In the genomic region with DNA sequence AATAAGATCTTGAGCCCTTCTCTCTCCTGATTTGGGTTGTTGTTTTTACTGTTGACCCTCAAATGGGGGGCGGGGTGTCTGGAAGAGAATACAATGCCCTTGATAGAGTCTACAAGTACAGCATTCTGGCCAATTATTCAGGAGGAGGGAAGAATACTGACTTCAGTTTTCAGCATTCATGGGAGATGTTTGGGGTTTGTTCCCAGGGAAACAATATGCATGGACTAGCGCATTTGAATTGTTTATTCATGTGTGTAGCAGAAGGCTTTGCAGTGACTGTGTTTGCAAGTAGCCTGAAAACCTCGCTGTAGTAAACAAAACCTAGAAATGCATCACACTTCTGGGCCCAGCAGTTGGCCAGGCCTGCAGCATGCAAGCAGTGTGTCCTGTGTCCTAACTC, we compare ENCODE assay signal across 9 mouse cellular contexts. TPM values are rescaled to one million over a fixed set of nuclear protein-coding genes. Genes with fewer than 3 reads are reported as not detected.
A peak's percentile ranks its signal among the peaks of the same experiment; 100 is the strongest.
DNase-seq lines count a peak whose midpoint lies in the region; ATAC-seq and TF ChIP-seq lines count a peak whose summit lies in the region.
"Had no signal": no experiment of that assay in that cellular context is flagged by ENCODE, and none has a peak within 500 bp of the region (broad histone marks: within the 10 kb centered on the region; RNA-seq: fewer than 3 reads in every experiment).

No protein-coding gene starts in this region.

- H3K4me3 ChIP-seq in embryonic facial prominence, embryonic 11.5 days (ENCODE audit: low read depth, low read length), result no peak overlapping the region
- no peak overlapping the region for H3K4me3 ChIP-seq in embryonic facial prominence, embryonic 10.5 days
- no peak overlapping the region for H3K4me3 ChIP-seq in lung, embryonic 14.5 days (ENCODE audit: low read depth, low read length)
- H3K4me3 ChIP-seq in hindbrain, embryonic 14.5 days (replicated peaks; ENCODE audit: low read length), result no peak overlapping the region
- H3K4me3 ChIP-seq in olfactory bulb, adult 2 months (ENCODE audit: insufficient read depth, low read depth, low read length), result no peak overlapping the region

- no peaks in the 10 kb centered on the region for H3K36me3 ChIP-seq in embryonic facial prominence, embryonic 11.5 days (replicated peaks; ENCODE audit: control insufficient read depth, insufficient read depth, low read depth, low read length)
- peaks cover 19% of the 10 kb centered on the region for H3K36me3 ChIP-seq in embryonic facial prominence, embryonic 10.5 days (replicated peaks)
- 0 out of 2 replicates have a peak, but pooled peaks cover 2% of the 10 kb centered on the region for H3K36me3 ChIP-seq in lung, embryonic 14.5 days (ENCODE audit: insufficient read depth)
- no peaks in the 10 kb centered on the region; the same call in 1 of the 2 replicates for H3K36me3 ChIP-seq in hindbrain, embryonic 14.5 days (replicated peaks; ENCODE audit: control insufficient read depth, insufficient read depth)

- no peak overlapping the region for H3K9ac ChIP-seq in embryonic facial prominence, embryonic 11.5 days (replicated peaks; ENCODE audit: low read length)
- H3K9ac ChIP-seq in lung, embryonic 14.5 days, result no peak overlapping the region
- H3K9ac ChIP-seq in hindbrain, embryonic 14.5 days, result no peak overlapping the region

- TF ChIP-seq CTCF in lung, embryonic 14.5 days (IDR thresholded peaks at IDR 0.05; ENCODE audit: low read depth), result no peak
- no peak for TF ChIP-seq CTCF in olfactory bulb, adult 2 months (IDR thresholded peaks at IDR 0.05; ENCODE audit: insufficient read depth, low read depth, low read length)

- no peak overlapping the region for H3K4me2 ChIP-seq in embryonic facial prominence, embryonic 11.5 days (ENCODE audit: low read depth, low read length)
- no peak overlapping the region for H3K4me2 ChIP-seq in lung, embryonic 14.5 days
- H3K4me2 ChIP-seq in hindbrain, embryonic 14.5 days (replicated peaks), result no peak overlapping the region

- DNase-seq in embryonic facial prominence, embryonic 11.5 days (ENCODE audit: low spot score), result no peak
- DNase-seq in embryonic facial prominence, embryonic 10.5 days (ENCODE audit: low spot score), result no peak
- DNase-seq in lung, embryonic 14.5 days, result no peak
- DNase-seq in lung, postnatal 36 days, result no peak
- DNase-seq in hindbrain, embryonic 14.5 days (ENCODE audit: low spot score), result no peak
- no peak for DNase-seq in adrenal gland, postnatal 10 days
- no peak for DNase-seq in left cerebral cortex, postnatal 36 days (ENCODE audit: low spot score in 2 of 2)
- DNase-seq: cerebellum, adult 11-12 months had no signal

- no peaks in the 10 kb centered on the region; the same call in 1 of the 2 replicates for H3K4me1 ChIP-seq in embryonic facial prominence, embryonic 11.5 days (ENCODE audit: control insufficient read depth, insufficient read depth, low read length)
- H3K4me1 ChIP-seq in embryonic facial prominence, embryonic 10.5 days, result peaks cover 60% of the 10 kb centered on the region
- peaks cover 30% of the 10 kb centered on the region for H3K4me1 ChIP-seq in lung, embryonic 14.5 days (ENCODE audit: insufficient read depth)
- H3K4me1 ChIP-seq in hindbrain, embryonic 14.5 days (replicated peaks; ENCODE audit: control insufficient read depth, insufficient read depth, low read length), result peaks cover 33% of the 10 kb centered on the region
- peaks cover 26% of the 10 kb centered on the region for H3K4me1 ChIP-seq in olfactory bulb, adult 2 months (ENCODE audit: control insufficient read depth, insufficient read depth, low read length)

- 82% methylated on average over 3 of the region's 3 CpGs for WGBS in embryonic facial prominence, embryonic 11.5 days
- WGBS in embryonic facial prominence, embryonic 10.5 days, result 80% methylated on average over 3 of the region's 3 CpGs
- WGBS in lung, embryonic 14.5 days, result 78% methylated on average over 3 of the region's 3 CpGs
- WGBS in hindbrain, embryonic 14.5 days, result 35% methylated on average over 3 of the region's 3 CpGs
- 31% methylated on average over 3 of the region's 3 CpGs for WGBS in olfactory bulb, adult 2 months

- H3K27me3 ChIP-seq in embryonic facial prominence, embryonic 11.5 days (ENCODE audit: control insufficient read depth, insufficient read depth, low read length), result no peaks in the 10 kb centered on the region
- H3K27me3 ChIP-seq in embryonic facial prominence, embryonic 10.5 days (replicated peaks; ENCODE audit: low read depth, poor library complexity, severe bottlenecking), result no peaks in the 10 kb centered on the region
- H3K27me3 ChIP-seq in lung, embryonic 14.5 days (ENCODE audit: insufficient read depth, low read length), result no peaks in the 10 kb centered on the region
- H3K27me3 ChIP-seq in hindbrain, embryonic 14.5 days (ENCODE audit: control insufficient read depth, insufficient read depth, low read length), result no peaks in the 10 kb centered on the region

- intact Hi-C loops in left cerebral cortex, postnatal 36 days (cut with DNase I), result no loop called here

- no peak for ATAC-seq in embryonic facial prominence, embryonic 11.5 days (replicated peaks; ENCODE audit: insufficient number of reproducible peaks, low FRiP score, low TSS enrichment, low read depth)
- ATAC-seq in lung, embryonic 14.5 days (ENCODE audit: insufficient read depth), result no peak
- peak; percentile 51; the same call in 1 of the 2 replicates for ATAC-seq in hindbrain, embryonic 14.5 days (ENCODE audit: low FRiP score)

- no peak for TF ChIP-seq POLR2A in olfactory bulb, adult 2 months (IDR thresholded peaks at IDR 0.05; ENCODE audit: insufficient read depth, low read depth, low read length)

- no peaks in the 10 kb centered on the region for H3K9me3 ChIP-seq in embryonic facial prominence, embryonic 11.5 days (replicated peaks; ENCODE audit: control insufficient read depth, low read length)
- no peaks in the 10 kb centered on the region for H3K9me3 ChIP-seq in embryonic facial prominence, embryonic 10.5 days
- H3K9me3 ChIP-seq in lung, embryonic 14.5 days (ENCODE audit: low read depth, low read length), result no peaks in the 10 kb centered on the region
- H3K9me3 ChIP-seq in hindbrain, embryonic 14.5 days (ENCODE audit: control insufficient read depth, low read length), result no peaks in the 10 kb centered on the region

- 0 out of 2 replicates have a peak overlapping the region, but pooled peaks have one; percentile 32 for H3K27ac ChIP-seq in embryonic facial prominence, embryonic 11.5 days (replicated peaks; ENCODE audit: low read depth, low read length)
- H3K27ac ChIP-seq in embryonic facial prominence, embryonic 10.5 days (replicated peaks), result no peak overlapping the region
- H3K27ac ChIP-seq in lung, embryonic 14.5 days (ENCODE audit: low read depth), result peak overlapping the region; percentile 19; the same call in 1 of the 2 replicates
- peak overlapping the region; percentile 74 for H3K27ac ChIP-seq in hindbrain, embryonic 14.5 days
- H3K27ac ChIP-seq in olfactory bulb, adult 2 months (ENCODE audit: insufficient read depth, low read depth, low read length), result peak overlapping the region; percentile 46

RNA-seq across cellular contexts. Expression of gene Pxdn, which starts 17.1 kb away (rescaled TPM):
- polyA plus RNA-seq in embryonic facial prominence, embryonic 11.5 days (2014; fragmentation: Nextera tagmentation; extraction: Ambion mirVana), result 105 and 110 TPM in 2 replicates
- 113 and 118 TPM in 2 replicates for polyA plus RNA-seq in embryonic facial prominence, embryonic 10.5 days (2016; fragmentation: Nextera tagmentation; extraction: Ambion mirVana)
- polyA plus RNA-seq in lung, embryonic 14.5 days (2014; fragmentation: Nextera tagmentation; extraction: Ambion mirVana), result 135 and 144 TPM in 2 replicates
- polyA plus RNA-seq in hindbrain, embryonic 14.5 days (2014; fragmentation: Nextera tagmentation; extraction: Ambion mirVana), result 60.0 and 65.3 TPM in 2 replicates
- polyA plus RNA-seq in olfactory bulb, adult 2 months (2012; ENCODE audit: insufficient read depth, insufficient read length, low replicate concordance, missing spikeins), result not detected in 2 replicates
- total RNA-seq in adrenal gland, postnatal 10 days (2021), result 100 to 1,000 TPM in 1 of 2 experiments, 10 to 100 TPM in 1; 92.0 to 121 TPM
- 10 to 100 TPM; 34.4 to 53.6 TPM for total RNA-seq in left cerebral cortex, postnatal 36 days (2021)
